Mouse (Mus musculus) myocyte (in vitro differentiated cells): Measurements from ENCODE around the gene Mpz. TPM values are rescaled to one million over a fixed set of nuclear protein-coding genes. Genes with fewer than 3 reads are reported as not detected.

Experiments
- H3K27me3 ChIP-seq: one replicate; pipeline ENCODE4 v1.6.1; 2011; ENCODE audit not compliant: control insufficient read depth, insufficient read depth, insufficient read length
- H3K36me3 ChIP-seq: one replicate; pipeline ENCODE4 v1.6.1; 2011; ENCODE audit not compliant: control insufficient read depth, insufficient read depth
- H3K4me2 ChIP-seq: one replicate; pipeline ENCODE4 v1.6.1; 2011; ENCODE audit warnings: low read depth, control low read depth
- H3K4me3 ChIP-seq: one replicate; pipeline ENCODE4 v1.5.1; 2011; ENCODE audit warnings: mild to moderate bottlenecking, control low read depth, moderate library complexity
- H3K79me2 ChIP-seq: one replicate; pipeline ENCODE4 v1.6.1; 2011; ENCODE audit not compliant: control insufficient read depth, insufficient read depth
- H3ac ChIP-seq: one replicate; pipeline ENCODE4 v1.6.1; 2011; ENCODE audit not compliant: control insufficient read depth, insufficient read length
- CEBPB ChIP-seq: IDR thresholded peaks from 2 replicates; pipeline ENCODE4 v1.6.1; 2011; ENCODE audit warnings: mild to moderate bottlenecking, moderate library complexity; ENCODE audit not compliant: poor library complexity, insufficient read depth, severe bottlenecking
- E2F4 ChIP-seq: IDR thresholded peaks from one replicate; pipeline ENCODE4 v1.6.1; 2011; ENCODE audit warnings: mild to moderate bottlenecking, control low read depth, moderate library complexity; ENCODE audit not compliant: insufficient read depth
- MAX ChIP-seq: IDR thresholded peaks from one replicate; pipeline ENCODE4 v1.6.1; 2011; ENCODE audit warnings: low read depth, mild to moderate bottlenecking, control low read depth
- MYOD1 ChIP-seq, 3 experiments: IDR thresholded peaks; one replicate each; pipeline ENCODE4 v1.6.1; 2011; ENCODE audit warnings: control low read depth in 2 of 3, low read depth in 2 of 3, mild to moderate bottlenecking in 2 of 3, moderate library complexity in 1 of 3; ENCODE audit not compliant: insufficient read length in 2 of 3, control insufficient read depth in 1 of 3
- MYOG ChIP-seq, 3 experiments: IDR thresholded peaks; one replicate each; pipeline ENCODE4 v1.6.1; 2011; ENCODE audit warnings: control low read depth in 2 of 3, low read depth in 2 of 3, mild to moderate bottlenecking in 2 of 3; ENCODE audit not compliant: insufficient read length in 2 of 3, control insufficient read depth in 1 of 3, insufficient read depth in 1 of 3
- POLR2A ChIP-seq: IDR thresholded peaks from one replicate; pipeline ENCODE4 v1.6.1; 2011; ENCODE audit warnings: low read depth, mild to moderate bottlenecking, control low read depth, moderate library complexity; ENCODE audit not compliant: insufficient read length
- POLR2AphosphoS2 ChIP-seq: IDR thresholded peaks from one replicate; pipeline ENCODE4 v1.6.1; 2011; ENCODE audit warnings: low read depth, control low read depth; ENCODE audit not compliant: insufficient read length
- REST ChIP-seq: IDR thresholded peaks from one replicate; pipeline ENCODE4 v1.6.1; 2011; ENCODE audit warnings: mild to moderate bottlenecking, control low read depth, moderate library complexity; ENCODE audit not compliant: insufficient read depth, insufficient read length
- SRF ChIP-seq: IDR thresholded peaks from one replicate; pipeline ENCODE4 v1.6.1; 2011; ENCODE audit warnings: low read depth; ENCODE audit not compliant: control insufficient read depth, insufficient read length
- TCF12 ChIP-seq: IDR thresholded peaks from one replicate; pipeline ENCODE4 v1.6.1; 2011; ENCODE audit warnings: mild to moderate bottlenecking, control low read depth; ENCODE audit not compliant: poor library complexity, insufficient read depth, severe bottlenecking
- TCF3 ChIP-seq: IDR thresholded peaks from one replicate; pipeline ENCODE4 v1.6.1; 2011; ENCODE audit warnings: low read depth, control low read depth; ENCODE audit not compliant: insufficient read length
- USF1 ChIP-seq: IDR thresholded peaks from one replicate; pipeline ENCODE4 v1.6.1; 2011; ENCODE audit warnings: low read depth, mild to moderate bottlenecking, control low read depth, moderate library complexity
- polyA plus RNA-seq: library from polyadenylated mRNA; unstranded; fragments of >200 nt; fragmentation: generic; extraction: Trizol; gene quantifications from one replicate; pipeline ENCODE4 v1.2.1, GENCODE M21; 2012; ENCODE audit warnings: missing spikeins

Gene Mpz
- polyA plus RNA-seq, 1 experiment, result 0.11 TPM

DNA sequence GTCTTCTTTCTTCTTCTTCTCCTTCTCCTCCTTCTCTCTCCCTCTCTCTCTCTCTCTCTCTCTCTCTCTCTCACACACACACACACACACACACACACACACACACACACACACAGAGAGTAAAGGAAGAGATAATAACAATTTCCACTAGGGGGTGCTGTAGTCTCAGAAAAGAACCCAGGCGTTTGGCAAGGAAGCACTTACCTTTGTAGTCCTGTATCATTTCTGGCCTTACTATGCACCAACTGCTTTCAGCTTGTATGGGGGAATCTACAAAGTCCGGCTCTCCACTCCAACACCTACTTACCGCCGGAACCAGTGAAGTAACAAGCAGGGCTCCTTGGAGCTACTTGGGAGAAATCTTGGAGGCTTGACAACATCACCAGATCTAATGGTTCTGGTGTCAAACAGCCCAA lies 32.2 kb upstream of the Mpz start:
- no peaks in the 10 kb centered on the region for H3K27me3 ChIP-seq
- TF ChIP-seq TCF3 (no peak), POLR2AphosphoS2 (no peak), MAX (no peak), POLR2A (no peak), REST (no peak), E2F4 (no peak), TCF12 (no peak), SRF (no peak), MYOG (IDR thresholded peaks at IDR 0.05; ENCODE audit: control insufficient read depth in 1 of 3, insufficient read depth in 1 of 3, insufficient read length in 2 of 3, low read depth in 2 of 3) (no peak), USF1 (no peak), CEBPB (no peak), MYOD1 (IDR thresholded peaks at IDR 0.05; ENCODE audit: control insufficient read depth in 1 of 3, insufficient read length in 2 of 3, low read depth in 2 of 3) (no peak)
- H3K4me2 ChIP-seq, result no peak overlapping the region
- no peaks in the 10 kb centered on the region for H3K79me2 ChIP-seq
- no peaks in the 10 kb centered on the region for H3K36me3 ChIP-seq
- H3ac ChIP-seq, result no peak overlapping the region
- H3K4me3 ChIP-seq, result no peak overlapping the region

GRCm38 (mm10) chr1:171118996-171119395 lies 31.5 kb upstream of the Mpz start:
- H3ac ChIP-seq, result no peak overlapping the region
- no peaks in the 10 kb centered on the region for H3K36me3 ChIP-seq
- no peak overlapping the region for H3K4me3 ChIP-seq
- no peaks in the 10 kb centered on the region for H3K27me3 ChIP-seq
- H3K4me2 ChIP-seq, result no peak overlapping the region
- TF ChIP-seq MAX (no peak), USF1 (no peak), MYOD1 (IDR thresholded peaks at IDR 0.05; ENCODE audit: control insufficient read depth in 1 of 3, insufficient read length in 2 of 3, low read depth in 2 of 3) (no peak), CEBPB (no peak), POLR2AphosphoS2 (no peak), TCF12 (no peak), POLR2A (no peak), MYOG (IDR thresholded peaks at IDR 0.05; ENCODE audit: control insufficient read depth in 1 of 3, insufficient read depth in 1 of 3, insufficient read length in 2 of 3, low read depth in 2 of 3) (no peak), SRF (no peak), TCF3 (no peak), E2F4 (no peak), REST (no peak)
- H3K79me2 ChIP-seq, result no peaks in the 10 kb centered on the region

DNA sequence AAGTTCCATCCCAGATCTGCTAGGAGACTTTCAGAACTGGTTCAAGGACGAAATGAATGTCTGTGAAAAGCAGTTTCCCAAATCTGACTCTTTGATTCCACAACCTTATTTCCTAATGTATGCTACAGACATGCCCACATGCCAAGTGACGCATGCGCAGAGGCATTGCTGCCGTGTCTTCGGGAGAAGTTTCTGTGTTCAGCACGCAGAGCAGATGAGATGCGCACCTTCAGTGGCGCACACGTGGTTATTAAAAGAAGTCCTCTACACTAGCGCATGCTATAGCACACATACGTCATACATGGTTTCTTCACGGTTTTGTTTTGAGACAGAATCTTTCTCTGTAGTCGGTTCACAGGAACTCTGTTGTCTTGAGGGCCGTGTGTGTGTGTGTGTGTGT lies 31.1 kb upstream of the Mpz start:
- TF ChIP-seq POLR2AphosphoS2 (no peak), MYOG (IDR thresholded peaks at IDR 0.05; ENCODE audit: control insufficient read depth in 1 of 3, insufficient read depth in 1 of 3, insufficient read length in 2 of 3, low read depth in 2 of 3) (no peak), MAX (no peak), TCF12 (no peak), REST (no peak), USF1 (no peak)

DNA sequence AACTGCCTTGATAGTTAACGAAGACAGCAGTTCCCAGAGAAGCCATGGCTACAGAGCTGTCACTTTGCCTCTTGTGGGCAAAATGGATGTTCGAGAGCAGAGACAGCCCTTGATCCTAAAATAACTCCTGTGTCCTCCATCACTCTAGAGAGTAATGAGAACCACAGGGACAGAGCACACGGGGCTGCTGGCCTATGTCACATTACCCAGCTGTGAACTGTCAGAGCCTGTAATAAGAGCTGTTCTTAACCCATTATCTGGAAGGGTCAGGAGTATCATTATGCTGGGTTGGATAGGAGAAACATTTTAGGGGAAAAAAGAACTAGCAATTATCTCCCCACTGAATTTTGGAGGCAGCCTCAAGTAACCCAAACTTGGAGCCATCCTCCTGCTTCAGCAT lies 29.6 kb upstream of the Mpz start:
- TF ChIP-seq REST (no peak), MAX (no peak), MYOG (IDR thresholded peaks at IDR 0.05; ENCODE audit: control insufficient read depth in 1 of 3, insufficient read depth in 1 of 3, insufficient read length in 2 of 3, low read depth in 2 of 3) (no peak), CEBPB (no peak)
- Histone ChIP-seq H3K79me2 (no peaks in the 10 kb centered on the region), H3K4me2 (no peak overlapping the region), H3ac (no peak overlapping the region), H3K27me3 (no peaks in the 10 kb centered on the region), H3K36me3 (no peaks in the 10 kb centered on the region), H3K4me3 (no peak overlapping the region)

More for the DNA sequence above, 31.1 kb upstream of the Mpz start:
- Histone ChIP-seq H3K79me2 (no peaks in the 10 kb centered on the region), H3ac (no peak overlapping the region), H3K36me3 (no peaks in the 10 kb centered on the region), H3K4me3 (no peak overlapping the region), H3K27me3 (no peaks in the 10 kb centered on the region), H3K4me2 (no peak overlapping the region)

GRCm38 (mm10) chr1:171121839-171122238 lies 28.7 kb upstream of the Mpz start:
- no peaks in the 10 kb centered on the region for H3K27me3 ChIP-seq
- TF ChIP-seq TCF3 (no peak), POLR2A (no peak), TCF12 (no peak), REST (no peak), POLR2AphosphoS2 (no peak), SRF (no peak), MYOD1 (IDR thresholded peaks at IDR 0.05; ENCODE audit: control insufficient read depth in 1 of 3, insufficient read length in 2 of 3, low read depth in 2 of 3) (no peak)
- no peak overlapping the region for H3K4me3 ChIP-seq
- no peak overlapping the region for H3ac ChIP-seq
- no peaks in the 10 kb centered on the region for H3K79me2 ChIP-seq
- H3K36me3 ChIP-seq, result no peaks in the 10 kb centered on the region
- no peak overlapping the region for H3K4me2 ChIP-seq

DNA sequence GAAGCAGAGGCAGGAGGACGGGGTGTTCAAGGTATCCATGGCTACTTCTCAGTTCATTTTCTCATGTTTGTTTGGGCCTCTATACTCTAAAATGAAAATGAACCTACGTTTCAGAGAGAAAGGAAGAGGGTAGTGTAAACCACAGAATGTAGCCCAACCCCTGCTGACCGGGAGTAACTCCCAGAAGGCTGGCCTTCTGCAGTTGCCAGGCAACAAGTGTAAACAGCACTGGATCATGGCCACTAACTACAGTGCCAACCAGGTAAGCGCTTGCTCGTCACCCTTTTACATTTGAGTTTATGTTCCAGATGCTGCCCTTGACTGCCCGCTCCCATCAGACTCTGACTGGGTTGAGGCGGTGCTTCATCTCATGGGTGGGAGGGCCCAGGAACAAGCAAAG lies 27.6 kb upstream of the Mpz start:
- H3K4me3 ChIP-seq, result no peak overlapping the region

More for the DNA sequence above, 27.6 kb upstream of the Mpz start:
- Histone ChIP-seq H3K27me3 (no peaks in the 10 kb centered on the region), H3K36me3 (no peaks in the 10 kb centered on the region), H3K4me2 (no peak overlapping the region), H3ac (no peak overlapping the region), H3K79me2 (no peaks in the 10 kb centered on the region)
- TF ChIP-seq SRF (no peak), CEBPB (no peak), POLR2AphosphoS2 (no peak), MYOG (IDR thresholded peaks at IDR 0.05; ENCODE audit: control insufficient read depth in 1 of 3, insufficient read depth in 1 of 3, insufficient read length in 2 of 3, low read depth in 2 of 3) (no peak), TCF3 (no peak), MAX (no peak)
